Mouse (Mus musculus) G1E (cell line): Measurements from ENCODE around the gene Itih5.

Experiments
- CTCF ChIP-seq: IDR thresholded peaks from 2 replicates; pipeline ENCODE4 v1.5.1; 2012; ENCODE audit warnings: low read depth, low read length, inconsistent platforms, mixed read lengths
- GATA1 ChIP-seq: IDR thresholded peaks from 2 replicates; pipeline ENCODE4 v1.6.1; 2012; ENCODE audit warnings: borderline replicate concordance, low read length, inconsistent platforms, mixed read lengths
- GATA2 ChIP-seq: IDR thresholded peaks from 2 replicates; pipeline ENCODE4 v1.6.1; 2012; ENCODE audit warnings: low read depth, low read length, inconsistent platforms, borderline replicate concordance
- TAL1 ChIP-seq: conservative IDR thresholded peaks from 2 replicates; pipeline ENCODE4 v1.6.1; 2012; ENCODE audit warnings: low read depth, low read length, inconsistent platforms, mixed read lengths

- TF ChIP-seq CTCF (no peak), GATA1 (no peak), TAL1 (no peak), GATA2 (no peak)
Observed at GRCm38 (mm10) chr2:10145514-10145913, 7.9 kb upstream of the Itih5 start.
